Comparison of ENCODE assay signal across 27 mouse cellular contexts in the genomic region with DNA sequence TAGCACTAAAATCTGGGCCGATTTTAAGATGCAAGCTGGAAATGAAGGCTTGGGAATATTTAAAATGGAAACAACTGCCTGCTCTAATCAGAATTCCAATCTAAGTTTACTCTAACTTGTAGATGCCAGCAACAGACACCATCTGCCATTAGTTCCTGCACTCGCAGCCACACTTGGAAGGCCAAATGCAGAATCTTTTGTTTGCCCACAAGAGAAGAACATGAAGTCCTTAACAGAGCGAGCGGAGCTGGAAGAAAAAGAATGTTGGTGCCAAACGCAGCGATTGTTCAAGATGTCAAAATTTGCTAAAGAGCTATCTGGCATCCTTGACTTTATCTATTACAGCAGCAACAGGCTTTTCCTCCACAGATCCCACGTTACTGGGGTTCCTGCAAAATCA. TPM values are rescaled to one million over a fixed set of nuclear protein-coding genes. Genes with fewer than 3 reads are reported as not detected.
DNase-seq lines count a peak whose midpoint lies in the region.
"Had no signal": no experiment of that assay in that cellular context is flagged by ENCODE, and none has a peak within 500 bp of the region (broad histone marks: within the 10 kb centered on the region; RNA-seq: fewer than 3 reads in every experiment).

No protein-coding gene starts in this region.

- peak; percentile 14 to 23 for DNase-seq in frontal cortex, adult 2 months (ENCODE audit: extremely low spot score in 1 of 2, low spot score in 1 of 2)
- no peak for DNase-seq in frontal cortex, postnatal 25 days (ENCODE audit: low spot score in 2 of 2)
- peak; percentile 76 for DNase-seq in brain, adult 2 months (ENCODE audit: low read depth, low spot score)
- peak; percentile 71 to 79 for DNase-seq in layer of hippocampus, adult 18-20 months (ENCODE audit: low spot score in 2 of 2)
- DNase-seq in layer of hippocampus, postnatal 25 days (ENCODE audit: extremely low spot score in 1 of 2, low spot score in 1 of 2): peak; percentile 6 to 9
- no peak for DNase-seq in lung, postnatal 36 days
- no peak for DNase-seq in c-Kit-positive CD71-positive TER-119-positive erythroid progenitor cells, embryonic 14.5 days (ENCODE audit: low spot score)
- DNase-seq in lung, postnatal 25 days (ENCODE audit: low spot score): no peak
- DNase-seq: adrenal gland, postnatal 25 days; cerebellum, adult 11-12 months; cerebellum, postnatal 10 days; gastrocnemius, postnatal 25 days; heart, postnatal 36 days; kidney, adult 2 months; liver; spleen, adult 18-20 months had no signal

RNA-seq across cellular contexts. Expression of a gene that starts 54.3 kb away (rescaled TPM):
- 0.86 and 0.90 TPM in 2 replicates for polyA plus RNA-seq in frontal cortex, adult 2 months (2012; rRNA removed)
- total RNA-seq in layer of hippocampus, adult 18-20 months (2021): under 1 TPM; 0.32 to 0.56 TPM
- under 1 TPM; 0.54 to 0.75 TPM for total RNA-seq in layer of hippocampus, postnatal 25 days (2021)
- total RNA-seq: adrenal gland, postnatal 25 days; gastrocnemius, postnatal 25 days; heart, postnatal 36 days; megakaryocyte progenitor cell, adult 5-6 weeks; midbrain, postnatal 0 days had no signal
- polyA plus RNA-seq: CD4-positive, CD25-positive, alpha-beta regulatory T cell, adult 4 months; embryonic facial prominence, embryonic 10.5 days; heart, embryonic 15.5 days; inflammation-experienced regulatory T-cells, adult 6 months; kidney, adult 2 months; kidney, postnatal 0 days; large intestine, adult 2 months; liver, embryonic 16.5 days; lung, postnatal 0 days; testis, adult 2 months had no signal

Comparison
In these comparisons a context has a peak if more than half of its experiments do, and no peak if none do; other contexts are left out.
1. DNase-seq: peak in frontal cortex, adult 2 months (2 of 2), brain, adult 2 months (single experiment), layer of hippocampus, adult 18-20 months (2 of 2) and layer of hippocampus, postnatal 25 days (2 of 2); none in frontal cortex, postnatal 25 days (0 of 2), lung, postnatal 36 days (single experiment), c-Kit-positive CD71-positive TER-119-positive erythroid progenitor cells, embryonic 14.5 days (single experiment) and lung, postnatal 25 days (single experiment).